Mouse (Mus musculus): ENCODE results near the gene Errfi1. TPM values are rescaled to one million over a fixed set of nuclear protein-coding genes. Genes with fewer than 3 reads are reported as not detected.

Gene Errfi1
- polyA plus RNA-seq, 1 experiment from 2014 or later = 36.4 TPM

DNA sequence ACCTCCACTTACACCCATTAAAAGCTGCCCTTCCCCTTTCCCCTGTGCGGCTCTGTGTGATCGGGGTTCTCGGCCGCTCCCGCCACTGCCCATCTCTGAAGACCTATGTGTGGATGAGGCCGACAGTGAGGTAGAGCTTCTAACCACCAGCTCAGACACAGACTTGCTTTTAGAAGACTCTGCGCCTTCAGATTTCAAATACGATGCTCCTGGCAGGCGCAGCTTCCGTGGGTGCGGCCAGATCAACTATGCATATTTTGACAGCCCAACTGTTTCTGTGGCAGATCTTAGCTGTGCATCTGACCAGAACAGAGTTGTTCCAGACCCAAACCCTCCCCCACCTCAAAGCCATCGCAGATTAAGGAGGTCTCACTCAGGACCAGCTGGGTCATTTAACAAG, 12.8 kb downstream of the Errfi1 start:
- H3K27me3 ChIP-seq (ENCODE audit: control insufficient read depth, insufficient read depth, low read length) = no peaks in the 10 kb centered on the region
- H3K9me3 ChIP-seq (ENCODE audit: control insufficient read depth, low read depth, low read length) = no peaks in the 10 kb centered on the region
- no peak overlapping the region for H3K27ac ChIP-seq (ENCODE audit: low read length)
- no peak overlapping the region for H3K9ac ChIP-seq (replicated peaks; ENCODE audit: low read depth, low read length)
- peaks cover 30% of the 10 kb centered on the region for H3K36me3 ChIP-seq (ENCODE audit: control insufficient read depth, insufficient read depth, low read length)
- no peak for ATAC-seq (ENCODE audit: insufficient number of reproducible peaks, insufficient read depth, low FRiP score, low read depth)
- 94% methylated on average over 12 of the region's 12 CpGs for WGBS
- no peak overlapping the region for H3K4me3 ChIP-seq (ENCODE audit: low read depth, low read length)
- peaks cover 15% of the 10 kb centered on the region for H3K4me1 ChIP-seq (ENCODE audit: control insufficient read depth, insufficient read depth, low read length)
- H3K4me2 ChIP-seq (replicated peaks; ENCODE audit: low read depth, low read length) = no peak overlapping the region

DNA sequence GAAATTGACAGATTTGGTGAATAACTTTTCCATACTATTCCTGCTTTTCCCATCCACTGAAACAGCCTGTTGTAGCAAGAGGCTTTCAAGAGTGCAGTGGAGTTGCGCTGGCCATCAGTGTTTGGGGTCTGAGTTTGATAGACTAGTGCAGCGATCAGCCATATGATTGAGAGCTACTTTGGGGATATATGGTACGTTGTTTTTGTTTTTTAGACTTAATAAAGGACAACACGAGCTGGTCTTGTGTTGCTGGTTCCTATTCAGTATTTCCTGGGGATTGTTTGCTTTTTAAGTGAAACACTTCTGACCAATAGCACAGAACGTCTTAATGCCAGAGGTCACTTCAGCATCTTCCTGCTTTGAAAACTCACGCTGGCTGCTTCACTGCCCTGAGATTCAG, 14.4 kb downstream of the Errfi1 start:
- Histone ChIP-seq H3K9me3 (ENCODE audit: control insufficient read depth, low read depth, low read length) (no peaks in the 10 kb centered on the region), H3K27ac (ENCODE audit: low read length) (no peak overlapping the region), H3K9ac (replicated peaks; ENCODE audit: low read depth, low read length) (no peak overlapping the region), H3K36me3 (ENCODE audit: control insufficient read depth, insufficient read depth, low read length) (peaks cover 30% of the 10 kb centered on the region), H3K4me3 (ENCODE audit: low read depth, low read length) (no peak overlapping the region), H3K4me2 (replicated peaks; ENCODE audit: low read depth, low read length) (no peak overlapping the region), H3K4me1 (ENCODE audit: control insufficient read depth, insufficient read depth, low read length) (peaks cover 25% of the 10 kb centered on the region), H3K27me3 (ENCODE audit: control insufficient read depth, insufficient read depth, low read length) (no peaks in the 10 kb centered on the region)
- WGBS = 78% methylated on average over 6 of the region's 6 CpGs
- ATAC-seq (ENCODE audit: insufficient number of reproducible peaks, insufficient read depth, low FRiP score, low read depth) = no peak

DNA sequence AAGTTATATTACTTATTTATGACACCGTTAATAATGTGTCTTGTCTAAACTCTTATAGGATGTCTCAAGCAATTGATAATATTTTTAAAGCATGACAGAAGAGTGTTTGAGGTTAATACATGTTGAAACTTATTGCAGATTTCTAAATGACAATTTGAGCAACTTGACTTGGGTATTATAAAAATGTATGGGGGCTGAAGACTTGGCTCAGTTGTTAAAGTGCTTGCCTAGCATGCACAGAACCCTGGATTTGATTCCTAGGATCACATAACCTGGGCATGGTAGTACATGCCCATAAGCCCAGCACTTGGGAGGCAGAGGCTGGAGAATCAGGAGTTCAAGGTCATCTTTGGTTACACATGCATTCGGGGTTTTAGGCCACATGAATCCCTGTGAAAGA, 15.1 kb downstream of the Errfi1 start:
- Histone ChIP-seq H3K4me2 (replicated peaks; ENCODE audit: low read depth, low read length) (no peak overlapping the region), H3K27ac (ENCODE audit: low read length) (no peak overlapping the region), H3K4me1 (ENCODE audit: control insufficient read depth, insufficient read depth, low read length) (peaks cover 25% of the 10 kb centered on the region), H3K4me3 (ENCODE audit: low read depth, low read length) (no peak overlapping the region), H3K36me3 (ENCODE audit: control insufficient read depth, insufficient read depth, low read length) (peaks cover 30% of the 10 kb centered on the region), H3K9me3 (ENCODE audit: control insufficient read depth, low read depth, low read length) (no peaks in the 10 kb centered on the region), H3K27me3 (ENCODE audit: control insufficient read depth, insufficient read depth, low read length) (no peaks in the 10 kb centered on the region), H3K9ac (replicated peaks; ENCODE audit: low read depth, low read length) (no peak overlapping the region)
- no peak for ATAC-seq (ENCODE audit: insufficient number of reproducible peaks, insufficient read depth, low FRiP score, low read depth)
- WGBS = 72% methylated on average over 2 of the region's 2 CpGs

DNA sequence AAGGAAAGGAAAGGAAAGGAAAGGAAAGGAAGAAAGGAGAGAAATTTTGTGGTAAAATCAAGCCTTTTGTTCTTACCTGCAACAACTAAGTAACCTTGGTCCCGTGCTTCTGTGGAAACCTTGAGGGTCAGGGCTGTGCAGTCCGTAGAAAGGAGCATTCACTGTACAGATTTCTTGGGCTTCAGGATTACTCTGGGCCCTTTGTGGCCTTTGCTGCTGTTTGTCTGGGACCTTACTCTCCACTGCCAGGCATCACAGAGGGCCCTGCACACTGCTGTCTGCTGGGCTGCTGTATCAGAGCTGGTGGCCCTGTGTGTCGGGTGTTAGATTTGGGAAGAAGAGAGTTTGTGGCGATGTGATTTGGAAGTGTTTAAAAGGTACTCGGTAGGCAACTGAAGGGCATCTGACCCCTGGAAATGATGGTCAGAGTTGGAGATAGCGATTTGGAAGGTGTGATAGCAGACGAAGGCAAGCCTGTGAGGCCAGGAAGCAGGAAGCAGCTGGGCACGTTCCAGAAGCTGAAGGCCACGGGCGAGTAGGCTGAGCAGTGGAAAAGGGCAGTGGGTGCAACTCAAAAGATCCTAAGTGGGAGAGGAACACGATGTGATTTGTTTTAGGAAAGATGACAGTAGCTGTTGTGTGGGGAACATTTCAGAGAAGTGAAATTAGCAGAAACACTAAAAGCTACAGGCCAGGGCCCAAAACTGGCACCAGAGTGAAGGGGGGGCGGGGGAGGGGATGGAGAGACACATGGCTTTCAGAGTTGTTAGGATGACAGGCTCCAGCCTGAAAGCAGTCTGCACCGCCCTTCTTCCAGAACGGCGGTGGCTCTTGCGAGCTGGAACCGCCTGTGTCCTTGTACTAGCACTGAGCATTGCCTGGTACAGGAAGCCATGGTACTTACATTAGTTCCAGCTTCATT, 15.8 kb downstream of the Errfi1 start:
- Histone ChIP-seq H3K27ac (ENCODE audit: low read length) (peak overlapping the region; percentile 55; the same call in 1 of the 2 replicates), H3K36me3 (ENCODE audit: control insufficient read depth, insufficient read depth, low read length) (peaks cover 30% of the 10 kb centered on the region), H3K4me1 (ENCODE audit: control insufficient read depth, insufficient read depth, low read length) (peaks cover 25% of the 10 kb centered on the region), H3K9me3 (ENCODE audit: control insufficient read depth, low read depth, low read length) (no peaks in the 10 kb centered on the region), H3K4me3 (ENCODE audit: low read depth, low read length) (no peak overlapping the region), H3K9ac (replicated peaks; ENCODE audit: low read depth, low read length) (no peak overlapping the region), H3K27me3 (ENCODE audit: control insufficient read depth, insufficient read depth, low read length) (no peaks in the 10 kb centered on the region), H3K4me2 (replicated peaks; ENCODE audit: low read depth, low read length) (no peak overlapping the region)
- ATAC-seq (ENCODE audit: insufficient number of reproducible peaks, insufficient read depth, low FRiP score, low read depth) = no peak
- 63% methylated on average over 17 of the region's 17 CpGs for WGBS

- Histone ChIP-seq H3K4me3 (ENCODE audit: low read depth, low read length) (no peak overlapping the region), H3K9ac (replicated peaks; ENCODE audit: low read depth, low read length) (no peak overlapping the region), H3K27ac (ENCODE audit: low read length) (peak overlapping the region; percentile 88; the same call in 1 of the 2 replicates), H3K27me3 (ENCODE audit: control insufficient read depth, insufficient read depth, low read length) (no peaks in the 10 kb centered on the region), H3K4me2 (replicated peaks; ENCODE audit: low read depth, low read length) (no peak overlapping the region), H3K36me3 (ENCODE audit: control insufficient read depth, insufficient read depth, low read length) (peaks cover 25% of the 10 kb centered on the region), H3K4me1 (ENCODE audit: control insufficient read depth, insufficient read depth, low read length) (peaks cover 25% of the 10 kb centered on the region), H3K9me3 (ENCODE audit: control insufficient read depth, low read depth, low read length) (no peaks in the 10 kb centered on the region)
- ATAC-seq (ENCODE audit: insufficient number of reproducible peaks, insufficient read depth, low FRiP score, low read depth) = peak; percentile 28; the same call in 1 of the 2 replicates
- 66% methylated on average over 13 of the region's 13 CpGs for WGBS
Observed at GRCm38 (mm10) chr4:150870963-150871391, 17.3 kb downstream of the Errfi1 start.

GRCm38 (mm10) chr4:150871392-150872138, 17.8 kb downstream of the Errfi1 start:
- Histone ChIP-seq H3K4me3 (ENCODE audit: low read depth, low read length) (no peak overlapping the region), H3K4me2 (replicated peaks; ENCODE audit: low read depth, low read length) (no peak overlapping the region), H3K27me3 (ENCODE audit: control insufficient read depth, insufficient read depth, low read length) (no peaks in the 10 kb centered on the region), H3K9ac (replicated peaks; ENCODE audit: low read depth, low read length) (no peak overlapping the region), H3K27ac (ENCODE audit: low read length) (peak overlapping the region; percentile 88), H3K4me1 (ENCODE audit: control insufficient read depth, insufficient read depth, low read length) (peaks cover 25% of the 10 kb centered on the region), H3K9me3 (ENCODE audit: control insufficient read depth, low read depth, low read length) (no peaks in the 10 kb centered on the region), H3K36me3 (ENCODE audit: control insufficient read depth, insufficient read depth, low read length) (peaks cover 19% of the 10 kb centered on the region)
- ATAC-seq (ENCODE audit: insufficient number of reproducible peaks, insufficient read depth, low FRiP score, low read depth) = peak; percentile 81
- WGBS = 20% methylated on average over 10 of the region's 10 CpGs

- Histone ChIP-seq H3K9me3 (ENCODE audit: control insufficient read depth, low read depth, low read length) (no peaks in the 10 kb centered on the region), H3K4me2 (replicated peaks; ENCODE audit: low read depth, low read length) (no peak overlapping the region), H3K27ac (ENCODE audit: low read length) (peak overlapping the region; percentile 88; the same call in 1 of the 2 replicates), H3K4me3 (ENCODE audit: low read depth, low read length) (no peak overlapping the region), H3K9ac (replicated peaks; ENCODE audit: low read depth, low read length) (no peak overlapping the region), H3K27me3 (ENCODE audit: control insufficient read depth, insufficient read depth, low read length) (no peaks in the 10 kb centered on the region), H3K36me3 (ENCODE audit: control insufficient read depth, insufficient read depth, low read length) (peaks cover 13% of the 10 kb centered on the region), H3K4me1 (ENCODE audit: control insufficient read depth, insufficient read depth, low read length) (peaks cover 25% of the 10 kb centered on the region)
- WGBS = 37% methylated on average over 9 of the region's 9 CpGs
- ATAC-seq (ENCODE audit: insufficient number of reproducible peaks, insufficient read depth, low FRiP score, low read depth) = peak; percentile 40; the same call in 1 of the 2 replicates
Observed at GRCm38 (mm10) chr4:150872139-150872651, 18.5 kb downstream of the Errfi1 start.

- no peaks in the 10 kb centered on the region for H3K27me3 ChIP-seq (ENCODE audit: control insufficient read depth, insufficient read depth, low read length)
- no peak overlapping the region for H3K4me3 ChIP-seq (ENCODE audit: low read depth, low read length)
- WGBS = 66% methylated on average over 8 of the region's 8 CpGs
Observed at GRCm38 (mm10) chr4:150872681-150873080, 19.0 kb downstream of the Errfi1 start.

More at GRCm38 (mm10) chr4:150872681-150873080, 19.0 kb downstream of the Errfi1 start:
- no peak overlapping the region for H3K9ac ChIP-seq (replicated peaks; ENCODE audit: low read depth, low read length)
- peak overlapping the region; percentile 88; the same call in 1 of the 2 replicates for H3K27ac ChIP-seq (ENCODE audit: low read length)
- H3K4me1 ChIP-seq (ENCODE audit: control insufficient read depth, insufficient read depth, low read length) = peaks cover 25% of the 10 kb centered on the region
- ATAC-seq (ENCODE audit: insufficient number of reproducible peaks, insufficient read depth, low FRiP score, low read depth) = no peak
- no peaks in the 10 kb centered on the region for H3K9me3 ChIP-seq (ENCODE audit: control insufficient read depth, low read depth, low read length)
- no peak overlapping the region for H3K4me2 ChIP-seq (replicated peaks; ENCODE audit: low read depth, low read length)
- H3K36me3 ChIP-seq (ENCODE audit: control insufficient read depth, insufficient read depth, low read length) = peaks cover 8% of the 10 kb centered on the region

Data from stomach, embryonic 14.5 days (tissue).